Mouse (Mus musculus) ES-E14 (cell line): ENCODE measurements at regions not wholly inside any gene's neighbourhood (a gene's known extent, or its start where the extent isn't known, plus 50 kb on each side); places are given as distances from the start of the nearest gene placed in this dataset.
A peak's percentile ranks its signal among the peaks of the same experiment; 100 is the strongest.

Source experiments
- DNase-seq: peaks from one replicate; pipeline ENCODE4 v3.0.0-alpha.2; 2013; ENCODE audit warnings: low read depth, low spot score
- H3K27ac ChIP-seq: 2 replicates; pipeline ENCODE4 v1.5.1; 2012; ENCODE audit warnings: low read depth, mild to moderate bottlenecking, low read length, moderate library complexity, mixed read lengths; ENCODE audit not compliant: poor library complexity, insufficient read depth, severe bottlenecking
- H3K36me3 ChIP-seq: 2 replicates; pipeline ENCODE4 v1.6.1; 2012; ENCODE audit warnings: mild to moderate bottlenecking, low read length, moderate library complexity, mixed read lengths; ENCODE audit not compliant: control insufficient read depth, poor library complexity, insufficient read depth, severe bottlenecking
- H3K4me1 ChIP-seq, 2 experiments: fragments of 150-350 bp in 1 of 2; sonication (generic) in 1 of 2; 2 replicates each; pipeline ENCODE4 v1.6.1; 2012; ENCODE audit warnings: low read length in 2 of 2, mild to moderate bottlenecking in 1 of 2, mixed read lengths in 1 of 2; ENCODE audit not compliant: control insufficient read depth in 2 of 2, insufficient read depth in 2 of 2, poor library complexity in 1 of 2
- H3K4me3 ChIP-seq, 2 experiments: fragments of 150-350 bp in 1 of 2; sonication (generic) in 1 of 2; 2 replicates each; pipeline ENCODE4 v1.5.1; 2012; ENCODE audit warnings: low read length in 2 of 2, low read depth in 1 of 2, mild to moderate bottlenecking in 1 of 2, mixed read lengths in 1 of 2; ENCODE audit not compliant: insufficient read depth in 1 of 2, poor library complexity in 1 of 2, severe bottlenecking in 1 of 2
- H3K9ac ChIP-seq: 2 replicates; pipeline ENCODE4 v1.6.1; 2012; ENCODE audit warnings: low read depth, mild to moderate bottlenecking, low read length, mixed read lengths; ENCODE audit not compliant: poor library complexity, insufficient read depth, severe bottlenecking
- H3K9me3 ChIP-seq: fragments of 150-350 bp; sonication (generic); 2 replicates; pipeline ENCODE4 v1.6.1; 2012; ENCODE audit warnings: low read depth, mild to moderate bottlenecking, low read length; ENCODE audit not compliant: control insufficient read depth, insufficient read depth
- CHD2 ChIP-seq: IDR thresholded peaks from 2 replicates; pipeline ENCODE4 v1.6.1; 2014; ENCODE audit warnings: mild to moderate bottlenecking, low read depth, low read length, inconsistent platforms
- HCFC1 ChIP-seq: IDR thresholded peaks from 2 replicates; pipeline ENCODE4 v1.6.1; 2012; ENCODE audit warnings: low read length, inconsistent platforms, borderline replicate concordance; ENCODE audit not compliant: insufficient read depth
- MAFK ChIP-seq: IDR thresholded peaks from 2 replicates; pipeline ENCODE4 v1.6.1; 2014; ENCODE audit warnings: mild to moderate bottlenecking, low read depth, low read length, inconsistent platforms; ENCODE audit not compliant: insufficient read depth
- ZC3H11A ChIP-seq: IDR thresholded peaks from 2 replicates; pipeline ENCODE4 v1.6.1; 2012; ENCODE audit warnings: low read depth, mild to moderate bottlenecking, inconsistent platforms, low read length, borderline replicate concordance
- ZNF384 ChIP-seq: IDR thresholded peaks from 2 replicates; pipeline ENCODE4 v1.6.1; 2012; ENCODE audit warnings: low read depth, low read length, inconsistent platforms
- in situ Hi-C, 2 experiments: fragments of 600-800 bp; cut with MboI; formaldehyde crosslinking; loops; one replicate each; pipeline ENCODE4 v1.15.1; 2025; ENCODE audit warnings: low sequenced_read_pairs in 2 of 2, inconsistent platforms in 1 of 2; ENCODE audit not compliant: unreplicated experiment in 2 of 2

GRCm38 (mm10) chr7:78026992-78027615 lies 710.7 kb downstream of the Ntrk3 start:
- no peak overlapping the region for H3K4me3 ChIP-seq
- DNase-seq, result no peak
- no peaks in the 10 kb centered on the region for H3K4me1 ChIP-seq
- no peaks in the 10 kb centered on the region for H3K9me3 ChIP-seq
- no peak overlapping the region for H3K27ac ChIP-seq
- no peaks in the 10 kb centered on the region for H3K36me3 ChIP-seq
- H3K9ac ChIP-seq, result no peak overlapping the region
- TF ChIP-seq HCFC1 (no peak), MAFK (no peak), CHD2 (no peak), ZC3H11A (no peak), ZNF384 (no peak)
- in situ Hi-C loops, result no loop called here

- TF ChIP-seq CHD2 (no peak), MAFK (no peak), HCFC1 (no peak), ZNF384 (no peak), ZC3H11A (no peak)
- H3K27ac ChIP-seq, result no peak overlapping the region
- H3K9me3 ChIP-seq, result no peaks in the 10 kb centered on the region
- in situ Hi-C loops, result no loop called here
- no peak overlapping the region for H3K9ac ChIP-seq
- H3K4me3 ChIP-seq, result no peak overlapping the region
- DNase-seq, result no peak
- no peaks in the 10 kb centered on the region for H3K4me1 ChIP-seq
- no peaks in the 10 kb centered on the region for H3K36me3 ChIP-seq
Observed at GRCm38 (mm10) chr7:78023591-78023990, 714.2 kb downstream of the Ntrk3 start.

DNA sequence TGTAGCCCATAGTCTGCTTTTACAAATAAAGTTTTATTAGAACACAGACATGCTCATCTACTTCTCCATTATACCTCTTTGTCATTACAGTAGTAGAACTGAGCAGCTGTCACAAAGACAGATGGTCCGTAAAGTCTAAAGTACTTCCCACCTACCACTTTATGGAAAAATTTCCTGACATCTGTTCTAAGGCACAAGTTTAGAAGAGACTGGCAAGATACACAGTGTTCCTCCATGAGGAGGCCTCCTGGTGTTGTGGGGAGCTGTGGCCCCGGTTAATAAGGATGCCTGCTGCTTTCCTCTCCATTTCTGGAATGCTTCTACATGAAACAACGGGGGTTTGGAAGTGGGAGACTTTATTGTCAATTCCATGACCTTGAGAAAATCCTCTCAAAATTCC lies 714.7 kb downstream of the Ntrk3 start:
- in situ Hi-C loops, result no loop called here
- TF ChIP-seq ZNF384, result no peak
- TF ChIP-seq CHD2, result no peak
- no peak for DNase-seq

DNA sequence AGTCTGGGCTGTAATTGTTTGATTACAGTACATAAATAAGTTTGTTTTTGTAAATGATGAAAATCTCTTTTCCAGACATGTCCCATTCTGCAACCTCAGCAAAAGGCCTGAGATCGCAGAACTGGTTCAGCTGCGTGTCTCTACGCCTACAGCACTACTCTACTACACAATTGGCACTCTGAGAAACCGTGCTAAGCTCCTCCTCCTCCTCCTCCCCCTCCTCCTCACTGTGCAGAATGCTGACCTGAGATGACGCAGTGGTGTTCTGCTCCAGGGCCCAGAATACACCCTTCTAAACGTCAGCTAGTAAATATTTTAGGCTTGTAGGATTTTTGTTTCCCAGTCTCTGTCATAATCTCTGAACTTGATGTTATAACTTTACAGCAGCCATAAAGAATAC lies 724.2 kb downstream of the Ntrk3 start:
- Histone ChIP-seq H3K27ac (no peak overlapping the region), H3K36me3 (no peaks in the 10 kb centered on the region), H3K9me3 (no peaks in the 10 kb centered on the region), H3K9ac (no peak overlapping the region), H3K4me1 (no peaks in the 10 kb centered on the region), H3K4me3 (no peak overlapping the region)
- TF ChIP-seq ZNF384 (no peak), ZC3H11A (no peak), CHD2 (no peak), HCFC1 (no peak), MAFK (peak; percentile 66)
- no peak for DNase-seq
- in situ Hi-C loops, result no loop called here

More for the DNA sequence above, 714.7 kb downstream of the Ntrk3 start:
- Histone ChIP-seq H3K4me1 (no peaks in the 10 kb centered on the region), H3K4me3 (no peak overlapping the region), H3K27ac (no peak overlapping the region), H3K36me3 (no peaks in the 10 kb centered on the region), H3K9me3 (no peaks in the 10 kb centered on the region), H3K9ac (no peak overlapping the region)

DNA sequence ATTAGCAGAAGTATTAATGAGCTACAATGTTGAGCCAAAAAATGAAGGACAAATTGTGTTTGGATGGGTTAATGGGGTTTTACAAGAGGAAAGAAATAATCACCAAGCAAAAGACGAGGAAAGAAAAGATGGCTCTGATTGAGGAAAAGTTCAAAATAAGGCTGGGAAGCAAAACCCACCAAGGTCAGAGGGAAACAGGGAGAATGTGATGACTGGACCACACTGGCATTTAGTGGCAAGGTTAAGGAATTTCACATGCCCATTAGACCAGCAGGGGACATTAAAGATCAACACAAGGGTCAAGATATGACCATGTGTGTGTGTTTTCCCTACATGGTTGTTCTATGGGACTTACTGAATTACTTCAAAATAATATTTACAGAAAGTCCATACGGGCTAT lies 734.7 kb downstream of the Ntrk3 start:
- TF ChIP-seq MAFK, result no peak
- no peak for TF ChIP-seq CHD2
- no peak for TF ChIP-seq ZNF384
- no peak for TF ChIP-seq HCFC1
- TF ChIP-seq ZC3H11A, result no peak
- Histone ChIP-seq H3K4me1 (no peaks in the 10 kb centered on the region), H3K9me3 (no peaks in the 10 kb centered on the region), H3K4me3 (no peak overlapping the region), H3K9ac (no peak overlapping the region), H3K27ac (no peak overlapping the region), H3K36me3 (no peaks in the 10 kb centered on the region)
- DNase-seq, result no peak
- in situ Hi-C loops, result no loop called here
